Comparison of ENCODE assay signal across 9 mouse cellular contexts in the genomic region with DNA sequence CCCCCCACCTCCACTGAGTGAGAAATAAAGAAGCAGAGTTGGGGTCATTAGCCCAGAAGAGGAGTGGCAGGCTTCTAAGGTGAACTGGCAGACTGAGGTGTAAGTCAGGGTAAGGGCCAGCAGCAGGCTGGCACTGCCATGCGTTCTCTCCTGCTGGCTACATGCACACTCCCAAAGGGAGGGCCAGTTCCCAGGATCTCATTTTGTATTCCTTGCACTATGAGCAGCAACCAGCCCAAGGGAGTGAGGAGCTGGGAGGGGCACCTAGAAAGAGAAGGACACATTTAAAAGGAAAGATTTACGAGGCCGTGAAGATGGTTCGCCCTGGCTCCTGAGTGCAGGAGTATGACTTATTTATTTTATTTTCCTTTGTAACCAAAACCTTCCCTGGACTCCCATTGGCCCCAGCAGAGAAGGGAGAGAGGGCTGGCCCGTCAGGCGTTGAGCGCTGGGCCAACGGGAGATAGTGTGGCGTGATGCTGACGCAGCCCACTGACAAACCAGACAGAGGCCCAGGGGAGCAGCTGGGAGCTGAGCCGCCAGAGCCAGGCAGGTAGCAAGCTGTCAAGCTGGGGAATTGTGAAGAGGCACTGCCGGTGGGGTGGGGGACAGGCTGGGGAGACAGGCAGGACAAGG.
A peak's percentile ranks its signal among the peaks of the same experiment; 100 is the strongest.
DNase-seq lines count a peak whose midpoint lies in the region; ATAC-seq lines count a peak whose summit lies in the region.
"Had no signal": no experiment of that assay in that cellular context is flagged by ENCODE, and none has a peak within 500 bp of the region (broad histone marks: within the 10 kb centered on the region; RNA-seq: fewer than 3 reads in every experiment).

No protein-coding gene starts in this region.

- H3K4me2 ChIP-seq in heart, embryonic 15.5 days, result peak overlapping the region; percentile 43
- H3K4me2 ChIP-seq in midbrain, embryonic 14.5 days (ENCODE audit: low read length), result no peak overlapping the region

- WGBS in heart, embryonic 15.5 days, result 25% methylated on average over 12 of the region's 12 CpGs
- WGBS in midbrain, embryonic 14.5 days, result 42% methylated on average over 12 of the region's 12 CpGs

- ATAC-seq in heart, embryonic 15.5 days (replicated peaks; ENCODE audit: insufficient number of reproducible peaks, insufficient read depth, low FRiP score, low read depth), result no peak; the same call in 1 of the 2 replicates
- no peak for ATAC-seq in midbrain, embryonic 14.5 days (ENCODE audit: low FRiP score, low TSS enrichment)
- no peak for ATAC-seq in erythroblast, adult 5-6 weeks (replicated peaks; ENCODE audit: low FRiP score, poor library complexity, severe bottlenecking)

- peaks cover 5% of the 10 kb centered on the region; the same call in 1 of the 2 replicates for H3K4me1 ChIP-seq in heart, embryonic 15.5 days (replicated peaks)
- H3K4me1 ChIP-seq in midbrain, embryonic 14.5 days (ENCODE audit: control insufficient read depth, insufficient read depth, low read length), result peaks cover 5% of the 10 kb centered on the region; the same call in 1 of the 2 replicates

- no peaks in the 10 kb centered on the region for H3K36me3 ChIP-seq in heart, embryonic 15.5 days
- H3K36me3 ChIP-seq in midbrain, embryonic 14.5 days (ENCODE audit: control insufficient read depth, insufficient read depth, low read length), result no peaks in the 10 kb centered on the region

- H3K4me3 ChIP-seq in heart, embryonic 15.5 days, result peak overlapping the region; percentile 9; the same call in 1 of the 2 replicates
- H3K4me3 ChIP-seq in midbrain, embryonic 14.5 days (replicated peaks; ENCODE audit: low read depth, low read length), result no peak overlapping the region
- H3K4me3 ChIP-seq: myocyte had no signal

- H3K27me3 ChIP-seq in heart, embryonic 15.5 days, result no peaks in the 10 kb centered on the region
- no peaks in the 10 kb centered on the region for H3K27me3 ChIP-seq in midbrain, embryonic 14.5 days (ENCODE audit: control insufficient read depth, insufficient read depth, low read length)

- peak; percentile 30 for DNase-seq in adrenal gland, adult 2 months
- no peak for DNase-seq in adrenal gland, adult 8-10 months
- DNase-seq in kidney, postnatal 4 days, result peak; percentile 37 to 57
- DNase-seq in kidney, postnatal 36 days, result no peak
- peak; percentile 53 for DNase-seq in midbrain, embryonic 14.5 days
- no peak for DNase-seq in B cell, adult 2 months

- H3K27ac ChIP-seq in heart, embryonic 15.5 days, result no peak overlapping the region
- H3K27ac ChIP-seq in midbrain, embryonic 14.5 days (replicated peaks; ENCODE audit: low read depth, low read length), result peak overlapping the region; percentile 15; the same call in 1 of the 2 replicates

- no peaks in the 10 kb centered on the region for H3K9me3 ChIP-seq in heart, embryonic 15.5 days (replicated peaks)
- no peaks in the 10 kb centered on the region for H3K9me3 ChIP-seq in midbrain, embryonic 14.5 days (ENCODE audit: control insufficient read depth, low read length)

- H3K9ac ChIP-seq in heart, embryonic 15.5 days, result no peak overlapping the region
- H3K9ac ChIP-seq in midbrain, embryonic 14.5 days (replicated peaks; ENCODE audit: low read length), result no peak overlapping the region

Comparison
In these comparisons a context has a peak if more than half of its experiments do, and no peak if none do; other contexts are left out.
1. DNase-seq: peak in adrenal gland, adult 2 months (single experiment), kidney, postnatal 4 days (2 of 2) and midbrain, embryonic 14.5 days (single experiment); none in adrenal gland, adult 8-10 months (single experiment), kidney, postnatal 36 days (0 of 2) and B cell, adult 2 months (0 of 2).